Mouse (Mus musculus): ENCODE measurements around the gene Uba5.

Uba5 gene

DNA sequence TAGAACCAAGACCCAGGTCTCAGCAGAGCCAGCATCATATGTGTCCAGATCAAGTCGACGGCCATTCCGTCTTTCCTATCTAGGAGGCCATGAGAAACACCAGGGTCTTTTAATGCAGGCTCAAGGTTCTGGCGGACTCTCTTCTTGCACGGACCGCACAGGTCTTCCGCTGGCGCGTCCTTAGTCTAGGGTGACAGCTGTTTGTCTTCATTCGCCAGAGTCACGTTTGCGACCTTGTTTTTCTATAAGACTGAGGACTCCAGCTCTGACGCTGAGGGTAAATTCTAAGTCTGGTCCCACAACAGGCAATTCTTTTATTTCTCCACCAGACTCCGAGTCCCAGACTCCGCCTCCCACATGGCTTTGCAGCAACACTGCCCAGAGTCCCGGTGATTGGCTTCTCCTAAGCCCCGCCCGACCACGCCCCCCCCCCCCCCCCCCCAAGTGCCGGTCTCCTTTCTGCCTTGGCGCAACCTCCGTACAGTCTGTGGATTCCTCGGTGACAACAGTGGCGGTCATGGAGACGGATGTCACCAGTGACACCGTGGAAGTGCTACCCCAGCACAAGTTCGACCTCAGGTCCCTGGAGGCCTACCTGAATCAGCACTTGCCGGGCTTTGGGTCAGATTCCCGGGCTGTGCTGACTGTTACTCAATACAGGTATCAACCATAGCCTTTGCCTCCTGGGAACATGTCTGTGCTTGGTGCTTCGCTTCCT, 469 bp upstream of the Uba5 start, which contains the start of gene Acad11:
TSS of gene Acad11 (plus strand) at position 134 of the 718 bp plus-strand sequence.
- DNase-seq (ENCODE audit: low spot score) = peak; percentile 89

DNA sequence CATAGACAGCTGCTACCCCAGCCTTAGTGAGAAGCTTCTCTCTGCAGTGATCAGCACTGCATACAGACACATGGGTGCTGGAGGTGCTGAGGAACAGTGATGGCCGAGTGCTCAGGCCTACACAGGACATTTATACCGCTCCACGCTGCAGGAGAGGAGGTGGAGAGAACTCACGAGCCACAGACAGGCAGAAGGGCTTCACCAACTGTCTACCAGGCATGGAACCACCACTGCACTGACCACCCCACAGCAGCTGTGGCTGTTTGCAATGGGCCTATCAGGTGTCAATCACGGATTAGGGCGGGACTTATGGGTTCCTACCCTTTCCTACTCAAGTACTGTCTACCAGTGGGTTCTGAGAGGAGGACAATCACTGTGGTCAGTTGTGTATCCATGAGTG, 11.9 kb downstream of the Uba5 start:
- DNase-seq (ENCODE audit: low spot score) = no peak

DNA sequence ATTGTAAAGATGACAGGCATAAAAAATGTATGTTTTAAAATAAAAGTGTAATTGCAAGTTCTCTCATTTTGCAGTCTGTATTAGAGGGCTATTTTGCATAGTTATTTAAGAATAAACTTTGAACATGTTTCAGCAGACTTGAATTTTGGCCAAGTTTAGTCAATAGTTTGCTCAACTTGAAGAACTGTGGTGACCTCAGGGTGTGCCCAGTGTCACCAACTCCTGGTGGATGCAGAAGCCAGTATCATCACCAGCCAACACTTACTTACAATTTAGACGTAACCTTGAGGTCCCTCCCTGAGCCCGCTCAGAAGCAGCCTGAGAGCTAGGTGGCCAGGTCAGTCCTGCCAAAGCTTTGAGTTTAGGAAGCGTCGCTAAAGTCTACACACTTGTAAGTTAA, 19.3 kb downstream of the Uba5 start:
- no peak for DNase-seq (ENCODE audit: low spot score)

DNA sequence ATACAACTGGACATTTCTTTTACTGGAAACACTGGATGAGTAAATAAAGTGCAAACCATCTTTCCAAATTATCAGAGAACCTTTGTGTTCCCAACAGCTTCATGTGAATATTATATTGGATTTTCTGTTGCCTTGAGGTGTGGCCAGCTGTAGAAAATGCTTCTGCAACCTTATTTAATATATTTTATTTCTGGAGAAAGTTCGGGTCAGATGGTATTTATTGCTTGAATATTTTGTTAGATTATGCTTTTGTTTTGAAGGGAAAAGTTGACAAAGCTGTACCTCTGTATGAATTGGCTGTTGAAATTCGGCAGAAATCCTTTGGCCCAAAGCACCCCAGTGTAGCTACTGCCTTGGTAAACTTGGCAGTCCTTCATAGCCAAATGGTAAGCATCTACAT, 22.6 kb downstream of the Uba5 start, which contains the start of gene Gm28305:
TSS of gene Gm28305 (plus strand) at position 301 of the 400 bp plus-strand sequence.
- DNase-seq (ENCODE audit: low spot score) = no peak

DNA sequence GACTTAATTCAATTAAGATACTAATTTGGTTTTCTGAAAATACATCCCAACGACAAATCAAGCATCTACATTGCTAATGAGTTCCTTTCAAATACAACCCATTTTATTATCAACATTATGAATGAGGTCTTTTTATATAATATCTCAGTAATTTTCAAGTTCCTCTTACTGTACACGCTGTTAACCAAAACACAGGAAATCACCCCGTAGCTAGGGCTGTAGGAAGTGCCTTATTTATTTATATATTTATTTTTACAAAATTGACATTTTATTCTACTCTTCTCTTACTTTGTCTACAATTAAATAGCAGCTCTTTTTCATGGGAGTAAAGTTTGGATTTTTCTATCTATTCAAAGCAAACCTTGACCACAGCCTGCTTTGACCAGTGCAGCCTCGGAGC, 23.2 kb downstream of the Uba5 start:
- DNase-seq (ENCODE audit: low spot score) = no peak

DNA sequence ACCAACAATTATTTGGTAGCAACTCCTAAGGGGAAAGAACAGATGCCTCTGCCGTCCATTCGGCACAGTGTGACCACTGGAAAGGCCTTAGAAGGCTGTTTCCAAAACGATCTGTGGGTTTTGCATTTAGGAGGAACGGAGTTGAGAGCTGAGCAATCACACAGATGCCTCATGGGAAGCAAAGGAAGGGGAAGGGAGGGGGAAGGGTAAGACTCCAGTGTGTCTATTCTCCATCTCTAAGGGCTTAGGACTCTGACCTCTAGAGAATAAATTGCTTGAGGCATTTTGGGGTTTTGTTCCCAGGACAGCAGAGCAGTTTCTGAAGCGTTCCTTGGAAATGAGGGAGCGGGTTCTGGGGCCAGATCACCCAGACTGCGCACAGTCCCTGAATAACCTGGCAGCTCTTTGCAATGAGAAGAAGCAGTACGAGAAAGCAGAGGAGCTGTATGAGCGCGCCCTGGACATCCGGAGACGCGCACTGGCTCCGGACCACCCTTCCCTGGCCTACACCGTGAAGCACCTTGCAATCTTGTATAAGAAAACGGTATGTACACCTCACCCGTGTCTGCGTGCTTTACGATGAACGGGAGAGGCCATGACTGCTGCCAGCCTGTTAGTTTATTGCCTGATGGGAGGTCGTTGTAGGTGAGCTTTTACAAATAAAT, 23.8 kb downstream of the Uba5 start:
- DNase-seq (ENCODE audit: low spot score) = no peak

DNA sequence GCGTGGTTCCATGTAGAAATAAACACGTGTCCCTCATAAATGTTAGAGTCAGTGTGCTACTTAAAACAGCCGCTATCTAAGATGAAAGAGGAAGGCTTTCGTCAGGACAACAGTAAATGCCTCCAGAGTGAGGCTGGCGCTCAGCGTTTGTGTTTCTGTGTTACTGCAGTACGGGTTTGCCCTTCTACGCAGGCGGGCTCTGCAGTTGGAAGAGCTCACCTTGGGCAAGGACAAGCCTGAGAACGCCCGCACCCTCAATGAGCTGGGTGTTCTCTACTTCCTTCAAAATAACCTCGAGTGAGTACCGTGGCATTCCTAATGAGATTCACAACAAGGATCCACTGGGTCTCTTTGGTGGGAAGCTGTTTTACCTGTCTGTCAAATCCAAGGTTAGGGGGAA, 24.7 kb downstream of the Uba5 start:
- no peak for DNase-seq (ENCODE audit: low spot score)

DNA sequence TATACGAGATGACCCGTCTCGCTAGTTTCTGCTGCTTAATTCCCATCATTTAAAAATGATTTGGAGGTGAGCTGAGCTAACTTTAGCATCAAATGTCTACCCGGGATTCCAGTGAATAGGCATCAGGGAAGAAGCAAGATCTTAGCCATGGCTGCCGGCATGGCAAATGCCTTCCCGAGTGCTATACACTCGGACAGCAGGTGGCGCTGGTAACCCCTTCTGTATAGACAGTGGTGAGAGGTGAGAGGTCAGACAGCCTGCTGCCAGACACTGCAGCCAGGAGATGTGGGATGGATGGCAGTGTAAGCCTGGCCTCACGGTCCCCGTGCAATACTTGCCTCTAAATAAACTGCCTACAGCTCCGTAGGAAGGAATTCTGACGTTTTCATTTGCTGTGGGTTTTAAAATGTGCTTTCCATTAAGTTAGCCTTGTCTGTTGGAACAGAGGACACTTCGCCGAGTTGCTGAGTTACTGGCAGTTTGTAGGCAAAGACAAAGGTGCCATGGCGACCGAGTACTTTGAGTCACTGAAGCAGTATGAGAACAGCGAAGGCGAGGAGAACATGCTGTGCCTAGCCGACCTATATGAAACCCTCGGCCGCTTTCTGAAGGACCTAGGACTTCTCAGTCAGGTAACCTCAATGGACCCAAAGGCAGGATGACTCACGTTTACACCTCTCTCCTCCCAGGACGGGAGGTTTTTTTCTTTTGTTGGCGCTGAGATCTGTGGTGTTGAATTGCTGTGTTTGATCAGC, 27.5 kb downstream of the Uba5 start:
- peak; percentile 72 for DNase-seq (ENCODE audit: low spot score)

DNA sequence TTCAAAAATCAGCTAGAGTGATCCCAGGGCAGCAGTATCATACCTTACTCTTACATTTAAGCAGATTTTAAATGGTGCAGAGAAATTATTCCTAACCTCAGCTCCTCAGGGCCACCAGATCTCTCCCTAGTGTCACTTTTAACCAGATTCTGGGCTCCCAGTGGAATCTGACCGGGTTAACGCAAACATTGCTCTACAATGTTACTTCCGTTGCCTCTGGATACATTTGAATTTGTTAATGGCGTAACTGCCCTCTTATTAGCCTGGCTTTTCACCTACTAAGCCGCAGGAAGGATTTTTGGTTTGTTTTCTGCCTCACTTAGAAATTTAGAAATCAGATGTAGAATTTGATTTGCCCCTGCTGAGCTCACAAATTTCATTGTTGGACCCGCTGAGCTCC, 28.2 kb downstream of the Uba5 start:
- DNase-seq (ENCODE audit: low spot score) = no peak

DNA sequence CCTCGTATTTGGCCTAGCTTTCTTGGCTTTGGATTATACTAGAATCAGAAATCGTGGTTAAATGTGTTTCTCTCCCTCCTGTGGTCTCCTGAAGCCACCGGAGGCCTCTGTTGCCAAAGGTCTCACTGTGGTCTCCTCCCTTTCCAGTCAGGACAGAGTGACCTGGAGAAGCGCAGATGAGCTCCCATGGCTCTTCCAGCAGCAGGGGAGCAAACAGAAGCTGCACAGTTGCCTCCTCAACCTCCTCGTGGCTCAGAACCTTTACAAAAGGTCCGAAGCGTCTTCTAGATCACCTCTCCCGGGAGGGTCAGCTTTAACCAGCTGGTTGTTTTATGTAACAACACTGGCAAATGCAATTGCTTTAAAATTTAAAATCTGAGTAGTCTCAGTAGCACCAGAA, 28.7 kb downstream of the Uba5 start:
- DNase-seq (ENCODE audit: low spot score) = no peak

DNA sequence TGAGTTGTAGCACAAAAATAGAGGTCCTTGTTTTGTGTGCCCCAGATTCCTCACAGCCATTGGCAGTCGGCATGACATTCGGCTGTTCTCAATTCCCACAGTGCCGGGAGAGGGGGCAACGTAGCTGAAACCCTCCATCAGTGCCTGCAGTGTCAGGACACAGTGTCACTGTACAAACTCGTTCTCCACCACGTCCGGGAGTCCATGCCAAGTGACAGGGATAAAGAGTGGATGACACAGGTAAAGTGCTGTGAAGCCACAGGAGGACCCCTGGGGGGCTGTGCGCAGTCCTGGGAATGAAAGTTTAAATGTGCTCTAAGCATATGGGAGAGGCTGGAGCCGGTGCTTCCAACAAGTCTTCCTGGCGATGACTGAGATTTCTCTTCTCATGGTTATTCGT, 33.1 kb downstream of the Uba5 start:
- DNase-seq (ENCODE audit: low spot score) = no peak

DNA sequence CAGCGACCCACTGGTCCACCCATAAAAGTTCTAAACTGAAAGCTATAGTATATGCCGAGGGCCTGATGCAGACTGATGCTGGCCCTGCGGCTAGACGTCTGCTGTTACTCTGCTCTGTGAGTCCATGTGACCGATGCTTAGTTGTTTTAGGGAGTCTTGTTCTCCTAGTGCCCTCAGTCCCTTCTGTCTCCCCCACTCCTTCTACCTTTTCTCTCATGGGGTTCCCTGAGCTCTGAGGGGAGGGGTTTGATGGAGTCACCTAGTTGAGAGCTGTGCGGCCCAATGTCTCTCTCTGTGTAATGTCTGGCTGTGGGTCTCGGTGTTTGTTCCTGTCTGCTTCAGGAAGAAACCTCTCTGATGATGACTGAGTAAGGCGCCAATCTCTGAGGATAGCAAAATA, 35.7 kb downstream of the Uba5 start:
- DNase-seq (ENCODE audit: low spot score) = no peak

DNA sequence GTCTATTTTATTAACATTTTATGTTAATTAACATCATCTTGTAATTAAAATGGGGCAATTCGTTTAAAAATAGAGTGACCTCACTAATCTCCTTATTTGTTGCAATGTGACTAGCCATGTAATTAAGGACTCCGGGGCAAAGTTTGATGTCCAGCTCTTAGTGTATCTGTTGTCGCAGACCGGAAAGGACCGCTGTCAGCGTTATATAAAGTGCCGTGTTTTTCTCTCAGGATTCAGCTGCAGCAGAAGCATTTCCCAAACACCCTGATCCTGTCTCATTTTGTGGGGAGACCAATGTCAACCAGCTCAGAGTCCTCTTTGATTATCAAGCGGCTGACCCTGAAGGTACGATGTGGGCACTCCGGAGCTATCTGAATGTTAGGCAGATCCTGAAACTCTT, 41.9 kb downstream of the Uba5 start:
- DNase-seq (ENCODE audit: low spot score) = no peak

DNA sequence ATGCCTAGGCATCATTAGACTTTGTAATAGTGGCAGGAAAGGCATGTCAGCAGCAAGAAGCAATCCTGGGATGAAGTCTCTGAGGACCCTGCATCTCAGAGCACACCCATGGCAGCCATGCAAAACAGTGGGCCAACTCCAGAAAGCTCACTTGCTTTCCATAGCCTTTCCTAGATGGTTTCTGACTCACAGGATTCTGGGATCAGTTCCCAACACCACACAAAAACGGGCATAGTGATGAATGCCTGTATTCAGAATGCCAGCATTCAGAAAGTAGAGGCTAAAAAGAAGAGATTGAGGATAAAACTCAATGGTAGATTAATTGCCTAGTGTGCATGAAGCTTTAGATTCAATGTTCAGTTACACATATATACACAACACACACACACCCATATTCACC, 48.4 kb downstream of the Uba5 start:
- DNase-seq (ENCODE audit: low spot score) = no peak

DNA sequence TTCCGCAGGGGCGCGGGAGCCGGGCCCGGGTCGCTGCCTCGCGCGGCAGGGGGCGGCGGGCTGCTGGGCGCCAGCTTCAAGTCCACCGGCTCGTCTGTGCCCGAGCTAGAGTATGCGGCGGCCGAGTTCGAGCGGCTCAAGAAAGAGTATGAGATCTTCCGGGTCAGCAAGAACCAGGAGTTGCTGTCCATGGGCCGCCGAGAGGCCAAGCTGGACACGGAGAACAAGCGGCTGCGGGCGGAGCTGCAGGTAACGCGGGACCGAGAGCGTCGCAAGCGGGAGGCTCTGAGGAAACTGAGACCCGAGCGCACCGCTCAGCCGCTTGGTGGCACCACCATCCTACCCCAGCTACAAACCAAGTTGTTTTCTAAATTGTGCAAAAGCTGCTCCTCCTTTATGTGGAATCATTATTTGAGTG, 60.0 kb downstream of the Uba5 start:
- peak; percentile 84 for DNase-seq (ENCODE audit: low spot score)

DNA sequence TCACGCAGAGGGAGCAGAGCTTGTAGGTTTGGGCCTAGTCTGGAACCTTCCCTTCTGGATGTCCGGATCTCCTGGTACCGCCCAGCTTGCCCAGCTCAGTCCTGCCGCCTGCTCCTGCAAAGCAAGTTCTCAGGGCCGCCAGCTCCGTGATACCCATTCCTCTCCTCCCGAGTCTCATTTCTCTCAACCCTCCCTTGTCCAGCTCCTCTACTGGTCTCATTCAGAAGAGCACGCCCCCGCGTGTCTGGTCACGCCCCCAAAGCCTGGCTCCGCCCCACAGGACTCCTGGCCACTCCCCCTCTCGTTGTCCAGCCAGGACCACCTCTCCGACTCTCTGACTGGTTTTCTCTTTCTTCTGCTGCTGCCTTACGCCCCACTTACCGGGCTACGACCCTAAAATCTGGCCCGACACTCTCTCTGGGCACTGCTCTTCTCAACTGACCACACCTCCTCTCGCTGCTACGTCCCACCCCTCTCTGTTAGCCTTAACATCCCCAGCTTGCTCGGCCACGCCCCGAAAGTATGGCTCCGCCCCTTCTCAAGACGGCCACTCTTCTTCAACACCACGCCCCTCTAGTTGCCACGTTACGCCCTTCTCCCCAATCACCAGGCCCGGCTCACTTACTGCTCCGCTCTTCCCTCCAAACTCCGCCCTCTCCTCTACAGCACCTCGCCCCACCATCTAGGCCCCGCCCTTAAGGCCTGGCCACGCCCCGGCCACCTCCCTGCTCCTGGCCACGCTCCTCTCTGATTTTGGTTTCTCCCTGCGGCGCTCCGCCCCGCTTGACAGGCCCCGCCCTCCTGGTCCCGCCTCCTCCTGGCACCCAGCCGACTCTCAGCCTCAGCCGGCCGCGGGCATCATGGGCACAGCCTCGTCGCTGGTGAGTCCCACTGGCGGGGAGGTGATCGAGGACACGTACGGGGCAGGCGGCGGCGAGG, 60.7 kb downstream of the Uba5 start, which contains the start of gene Nphp3:
TSS of gene Nphp3 (plus strand) at position 624 of the 939 bp plus-strand sequence.
- DNase-seq (ENCODE audit: low spot score) = peak; percentile 98

DNA sequence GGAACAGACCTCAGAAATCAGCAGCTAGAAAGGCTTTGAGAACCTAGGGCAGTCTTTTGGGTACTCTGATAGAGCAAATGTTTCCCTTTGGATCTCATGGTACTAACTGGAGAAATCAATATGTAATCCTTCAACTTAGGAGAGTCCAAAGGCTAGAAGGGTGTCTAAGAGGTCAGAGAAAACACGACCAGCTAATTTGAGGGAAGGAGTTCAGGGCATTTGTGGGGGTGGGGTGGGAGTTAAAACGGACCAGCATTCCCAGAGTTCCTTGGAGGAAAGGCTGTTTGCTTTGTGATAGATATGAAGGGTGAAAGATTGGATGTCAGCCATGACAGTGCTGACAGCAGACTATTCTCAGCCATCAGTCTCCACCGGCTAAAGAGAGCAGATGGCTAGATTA, 62.3 kb downstream of the Uba5 start:
- no peak for DNase-seq (ENCODE audit: low spot score)

Data from MN1 (cell line).